Mouse (Mus musculus): ENCODE results near the gene Dnajc17.

Dnajc17 gene

DNA sequence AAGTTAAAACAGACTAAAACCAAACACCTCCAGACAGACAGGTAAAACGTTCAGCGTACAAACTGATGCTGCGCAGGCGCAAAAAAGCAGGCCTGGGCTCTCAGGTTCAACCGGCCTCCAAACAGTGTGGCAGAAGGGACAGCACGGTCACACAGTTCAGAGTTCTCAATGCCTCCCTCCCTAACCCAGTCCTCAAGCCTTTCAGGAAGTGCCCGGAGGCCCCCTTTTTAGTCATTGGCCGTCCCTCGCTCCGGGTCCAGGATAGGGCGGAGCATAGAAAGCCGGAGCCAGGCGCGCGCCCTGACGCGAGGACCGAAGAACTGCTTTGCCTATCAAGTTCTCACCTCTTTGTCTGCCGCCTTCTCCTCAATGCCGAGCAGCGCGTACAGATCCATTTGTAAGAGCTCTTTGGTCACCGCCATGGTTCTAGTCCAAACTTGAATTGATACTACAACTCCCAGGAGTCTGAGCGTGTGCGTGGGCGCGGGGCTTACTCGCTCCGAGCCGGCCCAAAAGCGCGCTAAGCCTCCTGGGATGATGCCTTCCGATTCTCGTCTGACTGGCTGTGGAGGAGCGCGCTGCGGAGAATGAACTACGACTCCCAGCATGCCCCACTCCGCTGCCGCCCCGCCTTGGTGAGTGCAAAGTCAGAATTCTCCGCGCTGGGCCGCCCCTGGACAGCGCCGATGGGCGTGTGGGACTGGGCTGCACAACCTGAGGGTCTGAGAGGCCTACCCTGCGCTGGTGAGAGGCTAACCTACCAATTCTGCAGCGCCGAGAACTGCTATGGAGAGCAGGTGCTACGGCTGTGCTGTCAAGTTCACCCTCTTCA is at the start of gene Dnajc17, which contains the start of gene Zfyve19:
Gene Dnajc17, minus strand, starts transcription at position 452 of the 832 bp plus-strand sequence.
Gene Zfyve19, plus strand, starts transcription at position 274 of the 832 bp plus-strand sequence.
- peak; percentile 97 for DNase-seq

DNA sequence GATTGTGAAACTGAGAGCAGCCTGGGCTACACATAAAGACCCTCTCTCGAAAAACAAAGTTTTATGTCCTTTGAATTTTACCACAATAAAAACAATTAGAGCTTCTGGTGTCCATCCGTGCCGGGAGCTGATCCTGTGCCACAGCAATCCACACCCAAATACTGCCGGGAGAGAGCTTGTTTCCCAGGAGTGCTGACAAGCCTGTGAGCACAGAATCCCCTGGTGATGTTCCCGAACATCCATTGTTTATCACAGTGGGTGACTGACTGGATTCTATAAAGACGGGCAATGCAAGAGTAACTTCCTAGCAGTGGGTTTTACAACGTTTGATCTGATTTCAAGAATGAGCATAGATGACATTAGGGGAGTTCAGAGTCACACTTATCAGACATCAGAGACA is 46.4 kb upstream of the Dnajc17 start:
- DNase-seq: no peak

DNA sequence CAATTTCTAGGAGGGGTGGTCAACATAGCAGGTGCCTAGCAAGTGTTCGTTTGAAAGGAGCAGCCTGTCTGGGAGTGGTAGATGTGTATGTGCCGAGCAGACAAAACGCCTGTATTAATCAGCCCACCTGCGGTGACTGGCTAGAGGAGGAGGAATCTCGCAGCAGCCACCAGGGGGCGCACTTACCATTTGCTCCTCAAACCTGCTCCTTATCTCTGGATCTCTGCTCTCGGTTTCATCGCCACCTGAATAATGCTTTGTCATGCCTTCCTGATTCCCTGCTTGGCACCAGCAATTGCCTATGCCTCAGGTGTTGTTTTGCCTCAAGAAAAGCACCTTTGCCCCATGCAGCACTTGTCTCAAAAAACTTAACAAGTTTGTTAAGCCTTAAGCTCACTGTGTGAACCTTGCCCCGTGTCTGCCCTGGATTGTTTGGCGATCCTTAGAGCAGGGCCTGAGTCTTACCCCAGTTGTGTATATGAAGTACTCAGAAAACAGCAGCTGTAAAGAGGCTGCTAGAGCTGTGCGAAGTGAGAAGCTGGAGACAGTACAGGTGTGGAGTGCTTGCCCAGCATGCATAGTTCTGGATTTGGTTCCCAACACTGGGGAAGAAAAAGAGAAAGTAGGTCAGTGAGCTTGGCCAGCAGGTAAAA is 42.4 kb upstream of the Dnajc17 start:
- DNase-seq: peak; percentile 85 to 90

DNA sequence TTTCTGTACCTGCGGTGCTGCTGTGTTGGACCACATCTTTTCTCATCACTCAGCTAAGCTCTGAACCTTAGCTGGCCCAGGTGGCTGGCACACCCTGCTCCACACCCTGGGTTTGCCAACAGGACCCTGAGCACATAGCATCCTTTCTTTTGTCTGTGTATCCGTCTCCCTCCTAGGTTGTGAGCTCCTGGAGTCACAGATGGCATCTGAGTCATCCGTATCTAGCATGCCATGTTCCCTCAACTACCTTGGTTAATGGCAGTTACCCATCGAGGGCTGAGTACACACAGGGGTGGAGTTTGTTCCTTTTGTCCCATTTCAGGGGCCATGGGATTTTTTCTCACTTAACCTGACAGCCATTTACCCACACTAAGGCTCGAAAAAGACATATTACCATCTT is 41.8 kb upstream of the Dnajc17 start:
- no peak for DNase-seq

DNA sequence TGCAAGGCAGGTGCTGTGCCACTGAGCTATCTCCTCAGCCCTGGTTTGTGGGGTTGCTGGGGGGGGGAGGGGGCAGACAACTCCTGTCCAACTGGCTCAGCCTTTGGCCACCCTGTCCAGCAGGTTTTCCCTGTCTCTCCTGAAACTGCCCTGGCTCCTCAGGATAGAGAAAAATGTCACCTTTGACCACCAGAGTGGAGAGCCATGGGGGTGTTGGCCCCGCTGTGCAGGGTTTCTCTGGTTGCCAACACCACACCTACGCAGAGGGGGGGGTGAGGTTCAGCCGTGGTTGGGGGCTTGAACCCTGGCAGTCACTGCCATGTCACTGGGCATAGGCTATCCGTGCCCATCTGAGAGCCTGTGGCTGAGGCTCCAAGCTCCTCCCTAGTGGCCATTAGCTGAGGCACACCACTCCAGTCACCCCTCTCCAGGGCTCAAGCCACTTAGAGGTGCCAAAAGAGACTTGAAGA is 41.0 kb upstream of the Dnajc17 start:
- peak; percentile 61 to 75 for DNase-seq

DNA sequence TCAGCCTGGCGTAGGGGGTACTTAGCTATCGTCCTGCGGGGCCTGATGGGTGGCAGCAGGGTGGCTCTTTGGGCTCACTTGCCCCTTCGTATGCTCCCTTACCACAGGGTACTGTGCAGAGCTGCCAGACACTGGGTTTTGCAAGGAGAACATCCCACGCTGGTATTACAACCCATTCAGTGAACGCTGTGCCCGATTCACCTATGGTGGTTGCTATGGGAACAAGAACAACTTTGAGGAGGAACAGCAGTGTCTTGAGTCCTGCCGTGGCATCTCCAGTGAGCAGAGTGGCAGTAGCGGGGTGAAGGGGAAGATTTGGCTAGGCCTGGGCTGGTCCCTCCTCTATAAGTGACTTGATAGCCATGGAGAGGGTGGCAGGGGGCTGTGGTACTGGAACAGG is 39.3 kb upstream of the Dnajc17 start:
- no peak for DNase-seq

DNA sequence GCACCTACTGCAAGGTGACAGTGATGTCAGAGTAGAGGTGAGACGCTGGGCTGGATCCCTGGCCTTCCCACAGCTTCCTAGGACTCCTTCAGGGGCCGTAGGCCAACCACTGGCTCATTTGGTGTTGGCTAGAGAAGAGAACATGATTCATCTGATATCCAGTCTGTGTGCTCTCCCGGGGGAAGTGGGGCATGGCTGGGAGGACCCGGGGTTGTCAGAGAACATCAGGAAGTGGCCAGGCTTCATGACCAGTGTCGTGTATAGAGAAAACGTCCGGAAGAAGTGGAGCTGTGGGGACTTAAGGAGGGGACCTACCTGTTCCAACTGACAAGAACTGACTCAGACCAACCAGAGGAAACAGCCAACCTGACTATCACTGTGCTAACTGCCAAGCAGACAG is 36.7 kb upstream of the Dnajc17 start:
- no peak for DNase-seq

DNA sequence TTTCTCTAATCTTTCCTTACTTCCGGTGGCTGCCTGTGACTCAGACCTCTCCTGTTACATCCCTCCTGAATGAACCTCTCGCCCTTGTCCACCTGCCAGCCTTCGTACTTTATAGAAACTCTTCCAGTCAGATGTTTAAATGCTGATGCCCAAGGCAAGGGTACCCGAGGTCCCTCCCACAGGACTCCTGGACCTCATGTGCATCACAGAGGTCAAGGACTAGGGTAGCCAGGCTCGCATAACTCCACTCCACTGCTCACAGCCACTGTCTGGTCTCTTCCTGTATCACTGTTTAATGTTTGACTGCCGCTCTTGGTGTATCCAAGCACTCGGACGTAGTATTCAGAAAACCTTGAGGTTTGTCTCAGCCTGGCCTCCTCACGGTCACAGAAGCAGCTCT is 34.0 kb upstream of the Dnajc17 start:
- no peak for DNase-seq

DNA sequence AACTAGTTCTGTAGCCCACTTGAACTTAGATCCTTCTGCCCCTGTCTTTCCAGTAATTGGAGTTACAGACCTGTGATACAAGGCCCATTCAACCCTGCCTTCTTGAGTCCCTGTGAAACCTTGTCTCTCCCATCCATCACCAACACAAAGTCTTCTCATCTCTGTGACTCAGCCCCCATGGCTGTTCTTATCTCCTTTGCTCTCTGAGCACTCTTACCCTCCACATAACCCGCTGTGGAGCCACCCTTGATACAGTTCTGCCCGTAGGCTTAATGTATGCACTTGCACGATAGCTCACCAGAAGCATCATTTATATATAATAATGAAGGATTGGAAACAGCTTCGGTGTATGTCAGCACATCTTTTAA is 32.2 kb upstream of the Dnajc17 start:
- DNase-seq: no peak

DNA sequence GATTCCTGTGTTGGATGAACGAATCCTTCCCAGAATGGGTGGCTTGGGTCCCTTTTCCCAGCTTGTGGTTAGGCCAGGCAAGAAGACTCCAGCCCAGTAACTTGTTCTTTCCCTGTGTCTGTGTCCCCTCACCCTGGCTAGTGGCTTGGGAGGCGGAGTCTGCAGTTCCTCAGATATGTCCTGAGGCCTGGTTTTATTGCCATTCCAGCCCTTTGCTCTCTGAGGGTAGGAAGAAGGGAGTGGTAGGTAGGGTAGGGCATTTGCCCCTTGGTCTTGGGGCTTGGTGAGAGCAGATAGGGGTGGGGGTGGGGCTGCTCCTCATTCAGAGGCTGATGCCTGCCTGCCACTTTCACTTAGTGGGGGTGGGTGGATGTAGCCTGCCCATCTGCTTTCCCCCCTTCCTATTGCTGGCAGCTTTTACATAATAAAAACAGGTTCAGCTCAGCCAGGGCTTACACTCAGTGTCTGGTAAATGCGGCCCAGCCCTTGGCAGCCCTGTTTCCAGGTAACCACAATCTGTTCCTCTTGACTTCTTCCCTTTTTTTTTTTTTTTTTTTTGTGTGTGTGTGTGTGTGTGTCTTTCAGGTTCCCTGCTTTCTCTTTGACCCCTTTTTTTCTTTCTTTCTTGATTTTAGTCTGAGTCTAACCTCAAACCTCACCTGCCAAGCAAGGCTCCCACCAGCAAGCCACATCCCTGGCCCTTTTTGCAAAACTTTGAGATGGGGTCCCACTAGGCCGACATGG is 31.7 kb upstream of the Dnajc17 start:
- DNase-seq: no peak

DNA sequence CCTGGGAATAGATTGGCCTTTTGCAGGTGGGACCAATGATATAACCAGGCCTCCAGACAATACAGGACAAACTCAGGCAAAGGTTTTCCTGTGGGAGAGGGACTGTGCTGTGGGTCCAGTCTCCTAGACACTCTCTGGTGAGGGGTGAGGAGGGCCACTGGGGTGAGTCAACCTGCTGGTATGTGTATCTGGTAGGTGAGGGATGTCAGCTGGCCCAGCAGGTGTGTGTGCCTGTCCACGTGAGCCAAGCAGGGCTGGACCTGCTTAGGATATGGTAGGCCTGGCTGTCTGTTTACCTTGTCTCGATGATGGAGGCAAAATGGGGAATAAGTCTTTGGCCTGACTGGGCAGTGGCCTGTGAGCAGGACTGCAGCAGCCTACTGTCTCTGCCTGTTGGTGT is 30.1 kb upstream of the Dnajc17 start:
- peak; percentile 67 to 78 for DNase-seq

DNA sequence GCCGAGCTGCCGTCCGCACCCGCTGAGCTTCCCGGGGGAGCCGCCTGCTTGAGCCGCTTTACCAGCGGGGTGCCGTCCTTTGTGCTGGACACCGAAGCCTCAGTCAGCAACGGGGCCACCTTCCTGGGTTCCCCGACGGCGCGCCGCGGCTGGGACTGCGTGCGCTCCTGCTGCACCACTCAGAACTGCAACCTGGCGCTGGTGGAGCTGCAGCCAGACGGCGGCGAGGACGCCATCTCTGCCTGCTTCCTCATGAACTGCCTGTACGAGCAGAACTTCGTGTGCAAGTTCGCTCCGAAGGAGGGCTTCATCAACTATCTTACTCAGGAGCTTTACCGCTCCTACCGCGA is 29.3 kb upstream of the Dnajc17 start:
- no peak for DNase-seq

DNA sequence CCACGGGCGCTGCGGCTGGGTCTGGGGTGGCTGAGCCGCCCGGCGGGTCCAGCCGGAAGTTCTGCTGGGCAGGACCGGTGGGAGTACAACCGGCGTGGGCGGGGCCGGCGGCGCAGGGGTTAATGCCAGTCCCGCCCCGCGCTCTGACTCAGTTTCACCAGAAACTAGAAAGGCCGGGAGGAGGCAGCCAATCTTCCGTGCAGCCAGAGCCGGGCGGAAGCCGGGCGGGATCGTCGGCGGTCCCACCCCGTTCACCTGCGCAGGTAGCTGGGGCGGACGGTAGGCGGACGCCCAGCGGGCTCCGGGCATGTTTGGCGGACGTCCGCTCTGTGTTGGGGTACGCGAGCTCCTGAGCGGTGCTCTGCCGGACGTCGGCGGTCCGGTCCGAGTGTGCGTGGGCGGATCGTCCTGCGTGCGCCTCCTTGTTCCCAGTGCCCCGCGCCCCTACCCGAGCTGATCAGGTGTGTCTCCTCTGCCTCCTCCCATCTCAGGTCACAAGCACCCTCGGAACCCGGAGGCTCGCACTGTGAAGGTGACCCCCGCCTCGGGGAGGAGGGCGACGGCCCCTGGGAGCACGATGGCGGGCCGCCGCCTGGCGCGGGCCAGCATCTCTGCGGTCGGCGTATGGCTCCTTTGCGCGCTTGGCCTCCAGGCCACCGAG is 28.7 kb upstream of the Dnajc17 start, which contains the start of gene Spint1:
Gene Spint1, plus strand, starts transcription at position 153 of the 661 bp plus-strand sequence.
- DNase-seq: peak; percentile 77 to 78

DNA sequence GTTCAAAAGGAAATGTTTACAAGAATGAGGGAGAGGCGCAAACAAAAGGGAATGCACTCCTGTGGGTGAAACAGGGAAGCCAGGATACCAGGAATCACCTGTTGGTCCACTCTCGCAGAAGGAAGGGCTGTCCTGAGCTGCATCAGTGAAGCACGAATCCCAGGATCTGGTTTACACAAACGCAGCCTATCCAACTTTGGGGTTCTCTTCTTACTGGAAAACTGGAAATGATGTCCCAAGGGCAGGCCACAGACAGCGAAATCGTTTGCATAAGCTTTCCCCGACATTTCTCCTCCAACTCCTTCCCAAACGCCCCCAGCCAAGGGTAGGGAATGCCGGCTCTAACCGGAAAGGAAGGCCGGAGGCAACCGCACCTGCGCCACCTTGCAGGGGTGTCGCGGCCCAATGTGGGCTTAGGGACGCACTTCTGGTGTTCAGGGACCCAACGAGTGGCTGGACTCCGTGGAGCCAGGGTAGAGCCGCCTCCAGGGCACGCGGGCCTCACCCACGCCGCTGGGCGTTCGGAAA is 28.2 kb upstream of the Dnajc17 start:
- no peak for DNase-seq

DNA sequence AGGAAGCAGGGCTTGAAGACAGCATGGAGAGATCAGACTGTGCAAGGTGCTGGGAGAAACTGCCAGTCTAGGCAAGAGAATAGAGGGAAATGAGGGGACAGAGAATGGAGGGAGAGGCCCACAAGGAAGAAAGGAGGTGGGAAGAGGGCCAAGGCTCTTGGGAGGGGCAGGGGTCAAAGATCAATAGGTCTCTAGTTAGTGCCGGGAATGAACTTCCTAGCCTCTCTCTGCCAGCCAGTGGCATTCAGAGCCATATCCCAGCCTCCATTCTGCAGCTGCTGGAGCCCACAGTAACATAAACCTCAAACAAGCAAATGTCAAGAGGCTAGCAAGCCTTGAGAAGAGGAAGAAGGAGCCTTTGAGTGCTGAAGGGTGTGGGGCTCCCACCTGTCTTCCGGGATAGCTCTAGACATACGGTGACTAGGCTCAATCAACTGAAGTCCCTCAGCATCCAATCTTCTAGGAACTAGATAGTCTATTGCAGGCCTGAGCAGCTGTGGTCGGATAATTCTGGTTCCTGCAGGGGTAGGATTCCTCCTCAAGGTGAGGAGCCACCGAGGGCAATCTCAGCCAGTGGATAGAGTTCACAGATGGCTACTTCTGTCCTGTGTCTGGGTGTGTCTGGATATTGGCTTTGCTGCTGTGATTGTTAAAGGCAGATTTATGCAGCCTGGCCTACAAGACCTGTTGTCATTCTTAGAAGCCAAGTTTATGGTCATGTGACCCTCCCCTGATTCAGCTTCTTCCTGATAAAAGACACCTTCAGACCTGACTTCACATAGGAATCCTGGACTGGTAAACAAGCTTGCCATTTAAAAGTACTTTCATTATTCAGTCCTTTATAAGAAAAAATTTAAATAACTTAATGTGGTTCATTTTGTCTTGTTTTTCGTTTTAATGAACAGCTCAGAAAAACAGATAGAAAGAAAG is 21.4 kb upstream of the Dnajc17 start, which contains the start of gene Ppp1r14d:
Gene Ppp1r14d, minus strand, starts transcription at position 132 of the 930 bp plus-strand sequence.
- DNase-seq: peak; percentile 42 to 43

DNA sequence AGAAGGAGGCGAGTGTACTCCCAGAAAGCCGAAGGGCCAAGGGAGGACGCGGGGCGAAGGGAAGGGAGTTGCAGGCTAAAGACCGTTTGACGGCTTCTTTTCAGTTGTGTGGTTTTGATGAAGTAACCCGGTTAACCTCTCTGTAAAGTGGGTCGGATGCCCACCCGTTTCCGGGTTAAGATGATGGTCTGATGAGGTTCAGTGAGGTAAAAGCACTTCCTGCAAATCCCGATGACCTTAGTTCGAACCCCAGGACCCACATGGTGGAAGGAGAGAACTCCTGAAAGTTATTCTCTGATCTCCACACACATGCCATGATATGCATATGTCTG is 547 bp upstream of the Dnajc17 start:
- no peak for DNase-seq

DNA sequence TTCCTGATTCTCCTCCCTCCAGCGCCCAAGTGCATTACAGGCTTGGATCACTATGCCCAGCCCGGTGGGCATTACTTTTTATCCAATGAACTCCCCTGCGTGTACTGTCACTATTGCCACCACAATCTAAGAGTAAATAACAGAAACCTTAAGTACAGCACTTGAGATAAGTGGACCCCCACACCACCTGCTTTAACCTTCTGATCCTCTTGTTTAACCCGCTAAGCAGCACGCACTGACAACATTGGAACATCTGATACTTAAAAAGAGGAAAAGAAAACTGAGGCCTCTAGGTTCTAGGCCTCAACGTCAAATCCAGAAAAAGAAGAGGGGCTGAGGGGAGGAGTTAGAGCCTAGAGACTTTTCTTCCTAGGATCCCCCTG is 643 bp downstream of the Dnajc17 start:
- no peak for DNase-seq

DNA sequence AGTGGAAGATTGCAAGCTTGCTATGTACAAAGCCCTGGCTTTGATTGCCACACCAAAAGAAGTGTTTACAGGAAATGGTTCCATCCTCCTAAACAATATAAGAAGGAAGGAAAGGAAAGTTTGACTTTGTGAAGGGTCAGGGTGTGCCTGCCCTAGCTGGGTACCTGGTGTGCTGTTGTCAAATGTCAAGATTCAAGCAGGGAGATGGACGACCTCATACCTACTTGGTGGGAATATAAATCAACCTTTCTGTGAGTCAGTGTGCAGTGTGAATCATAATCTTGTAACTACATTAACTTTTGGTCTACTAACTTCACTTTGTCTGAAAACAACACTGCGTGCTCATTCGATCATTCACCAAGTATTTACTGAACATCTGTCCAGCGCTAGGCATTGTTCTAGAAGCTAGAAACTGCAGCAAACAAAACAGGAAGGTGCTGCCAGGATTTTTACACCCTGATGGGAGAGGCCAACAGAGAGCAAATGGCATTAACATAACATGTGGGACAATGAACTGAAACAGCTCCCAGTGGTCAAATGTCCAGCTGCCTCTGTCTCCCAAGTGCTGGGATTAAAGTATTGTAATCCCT is 4.6 kb downstream of the Dnajc17 start:
- DNase-seq: no peak

DNA sequence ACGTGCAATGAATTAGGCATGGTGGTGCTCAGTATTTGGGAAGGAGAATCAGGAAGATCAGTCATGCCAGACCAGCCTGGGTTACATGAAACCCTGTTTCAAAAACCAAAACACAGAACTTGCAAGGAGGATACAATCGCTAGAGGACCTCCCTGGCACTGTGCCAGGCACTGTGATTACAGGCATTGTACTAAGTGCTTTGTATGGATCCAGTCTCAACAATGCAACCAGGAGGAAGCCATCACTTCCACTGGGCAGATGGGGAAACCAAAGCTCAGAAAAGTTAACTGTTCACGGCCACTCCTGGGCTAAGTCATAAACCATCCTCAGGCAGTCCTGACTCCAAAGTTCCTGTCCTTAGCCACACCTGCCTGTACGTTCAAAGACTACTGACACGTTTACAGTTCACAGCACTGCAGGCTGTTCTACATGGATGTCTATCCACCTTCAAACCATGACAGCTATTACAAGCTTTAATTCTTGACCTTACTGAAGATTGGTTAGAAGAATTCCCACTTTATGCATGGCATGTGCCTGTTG is 5.6 kb downstream of the Dnajc17 start:
- peak; percentile 32 to 39 for DNase-seq

DNA sequence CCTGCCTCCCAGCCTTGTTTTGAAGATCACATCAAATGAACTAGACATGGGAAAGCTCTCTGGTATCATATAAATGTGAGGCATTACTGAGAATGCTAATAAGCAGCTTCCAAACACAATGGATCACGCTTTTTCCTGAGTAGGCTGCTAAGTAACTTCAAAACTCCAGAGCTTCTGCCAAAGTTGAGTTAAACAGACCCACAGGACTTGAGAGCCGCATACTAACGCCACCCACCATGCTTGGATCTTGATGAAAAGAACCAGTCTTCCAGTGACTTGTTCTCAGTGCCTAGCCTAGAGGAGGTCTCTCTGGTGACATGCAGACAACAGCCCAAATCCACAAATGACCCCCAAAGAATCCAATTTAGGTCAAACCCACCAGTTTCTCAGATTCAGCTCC is 9.7 kb downstream of the Dnajc17 start:
- DNase-seq: no peak

DNA sequence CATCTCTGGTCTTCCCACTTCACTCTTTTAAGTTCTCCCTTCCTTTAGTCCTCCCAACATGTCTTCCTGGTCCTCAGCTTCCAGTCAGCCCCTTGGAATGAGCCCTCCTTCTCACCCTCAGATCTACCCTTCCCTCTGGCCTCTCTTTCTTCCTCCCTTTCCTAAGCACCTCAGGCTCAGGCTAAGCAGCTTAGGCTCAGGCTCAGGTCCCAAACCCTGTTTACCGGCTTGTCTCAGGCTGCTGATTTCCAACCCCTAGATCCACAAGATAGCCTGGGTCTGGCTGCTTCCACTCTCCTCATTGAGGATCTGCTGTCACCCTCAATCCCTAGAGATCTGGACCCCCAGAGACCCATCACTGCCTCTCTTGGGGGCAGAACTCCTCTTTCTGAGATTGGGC is 10.5 kb downstream of the Dnajc17 start:
- no peak for DNase-seq
